Mouse (Mus musculus): Measurements from ENCODE around the gene Gm20816.

The Gm20816 gene

DNA sequence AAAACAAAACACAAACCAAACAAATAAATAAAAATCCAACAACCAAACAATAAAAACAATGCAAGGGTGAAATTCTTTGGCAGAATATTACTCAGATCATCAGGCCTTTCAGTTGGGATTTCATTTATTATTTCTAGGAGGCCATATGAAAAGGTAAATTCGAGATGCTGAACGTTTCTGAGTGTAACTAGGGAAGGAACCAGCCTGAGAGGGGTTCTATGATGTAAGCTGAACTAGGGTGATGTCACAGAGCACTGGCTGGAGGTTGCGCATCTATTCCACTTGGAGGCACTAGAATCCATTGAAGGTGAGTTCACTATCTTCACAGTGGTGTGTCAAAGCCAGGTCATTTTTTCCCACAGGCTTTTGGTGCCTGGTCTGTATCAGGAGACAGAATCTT, at the start of gene Gm20816:
Gm20816 (plus strand) TSS at position 301 of the 400 bp plus-strand sequence.
- WGBS, result no CpG with 5 or more reads among the region's 3 CpGs
